Mouse (Mus musculus): ENCODE data around the gene Usp29. TPM values are rescaled to one million over a fixed set of nuclear protein-coding genes. Genes with fewer than 3 reads are reported as not detected.
A peak's percentile ranks its signal among the peaks of the same experiment; 100 is the strongest.

Gene Usp29
- polyA plus RNA-seq, 2 experiments = 1.1 to 1.7 TPM

MicroRNA genes within 50 kb of the gene (microRNA counts, 519-probe panel; counts per million panel counts)
- microRNA mmu-miR-3099 = 69.9 counts per million

Small RNAs within 50 kb of the gene (microRNA-seq; reads per million reads assigned to microRNA genes)
- gene Mir3099 = 8.5 reads per million, percentile 17 among the genes with 10 or more reads in this experiment

Other genes starting within 250 kb of the Usp29 start
- gene Olfr5, start 243.6 kb upstream of the Usp29 start, polyA plus RNA-seq (2012; rRNA removed) = not detected in 2 replicates
- not detected in 2 replicates for gene Olfr5, start 243.6 kb upstream of the Usp29 start, polyA plus RNA-seq (2014; fragmentation: Nextera tagmentation; extraction: Ambion mirVana)
- not detected in 2 replicates for gene Olfr1347, start 230.8 kb upstream of the Usp29 start, polyA plus RNA-seq (2012; rRNA removed)
- gene Olfr1347, start 230.8 kb upstream of the Usp29 start, polyA plus RNA-seq (2014; fragmentation: Nextera tagmentation; extraction: Ambion mirVana) = not detected in 2 replicates
- not detected in 2 replicates for gene Olfr1348, start 221.8 kb upstream of the Usp29 start, polyA plus RNA-seq (2012; rRNA removed)
- not detected in 2 replicates for gene Olfr1348, start 221.8 kb upstream of the Usp29 start, polyA plus RNA-seq (2014; fragmentation: Nextera tagmentation; extraction: Ambion mirVana)
- gene Olfr1349, start 207.6 kb upstream of the Usp29 start, polyA plus RNA-seq (2012; rRNA removed) = not detected in 2 replicates
- gene Olfr1349, start 207.6 kb upstream of the Usp29 start, polyA plus RNA-seq (2014; fragmentation: Nextera tagmentation; extraction: Ambion mirVana) = not detected in 2 replicates
- not detected in 2 replicates for gene Olfr1350, start 165.7 kb upstream of the Usp29 start, polyA plus RNA-seq (2012; rRNA removed)
- gene Olfr1350, start 165.7 kb upstream of the Usp29 start, polyA plus RNA-seq (2014; fragmentation: Nextera tagmentation; extraction: Ambion mirVana) = not detected in 2 replicates
- 3.6 and 4.3 TPM in 2 replicates for gene Zim1, start 34.1 kb upstream of the Usp29 start, polyA plus RNA-seq (2012; rRNA removed)
- 0.72 and 1.1 TPM in 2 replicates for gene Zim1, start 34.1 kb upstream of the Usp29 start, polyA plus RNA-seq (2014; fragmentation: Nextera tagmentation; extraction: Ambion mirVana)
- 12.8 and 19.3 TPM in 2 replicates for gene Peg3, start 147 bp upstream of the Usp29 start, polyA plus RNA-seq (2012; rRNA removed)
- gene Peg3, start 147 bp upstream of the Usp29 start, polyA plus RNA-seq (2014; fragmentation: Nextera tagmentation; extraction: Ambion mirVana) = 32.5 and 35.9 TPM in 2 replicates

All from liver, embryonic 14.5 days (tissue).